Mouse (Mus musculus): ENCODE measurements at regions not wholly inside any gene's neighbourhood (a gene's known extent, or its start where the extent isn't known, plus 50 kb on each side); places are given as distances from the start of the nearest gene placed in this dataset.

DNA sequence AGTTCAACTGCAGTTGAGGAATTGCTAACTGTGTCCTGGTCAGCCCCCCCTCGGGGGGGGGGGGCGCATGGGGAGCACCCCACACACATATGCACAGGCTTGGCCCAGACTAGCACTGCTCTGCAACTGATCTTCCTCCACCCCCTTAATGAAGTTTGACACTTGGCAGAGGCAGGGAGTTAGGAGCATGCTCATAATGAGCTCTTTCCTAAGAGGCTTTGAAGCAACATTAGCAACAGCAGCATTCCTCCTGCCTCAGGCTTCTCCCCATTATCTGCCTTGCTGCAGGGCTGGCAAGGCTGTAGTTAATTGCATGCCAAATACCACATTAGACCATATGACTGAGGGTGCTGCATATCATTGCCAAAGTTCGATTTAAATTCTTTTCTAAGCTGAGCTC is 235.4 kb upstream of the F930015N05Rik start:
- TF ChIP-seq CTCF (conservative IDR thresholded peaks at IDR 0.05; ENCODE audit: low read length) (no peak), NANOG (IDR thresholded peaks at IDR 0.05; ENCODE audit: borderline replicate concordance, low read length) (no peak), POU5F1 (IDR thresholded peaks at IDR 0.05; ENCODE audit: borderline replicate concordance, low read length) (no peak)

DNA sequence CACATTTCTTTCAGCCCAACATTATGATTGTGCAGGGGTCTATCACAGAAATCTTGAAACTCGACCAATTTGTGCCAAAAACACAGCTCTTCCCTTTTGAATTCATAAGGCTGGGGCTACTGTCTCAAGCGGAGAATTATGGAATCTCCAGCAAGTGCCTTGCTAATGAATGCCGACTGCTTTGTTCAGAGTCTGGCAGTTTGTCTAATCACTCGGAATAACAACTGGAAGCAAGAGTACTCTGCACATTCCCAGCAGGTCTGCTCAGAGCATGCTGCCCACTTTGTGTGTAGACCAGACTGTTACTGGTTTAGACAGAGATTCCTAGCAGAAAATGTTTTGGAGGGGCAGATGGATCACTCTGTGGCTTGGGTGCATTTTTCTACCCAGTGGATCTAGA is 237.1 kb upstream of the F930015N05Rik start:
- Histone ChIP-seq H3K4me1 (replicated peaks; ENCODE audit: low read depth, low read length) (no peaks in the 10 kb centered on the region), H3K36me3 (ENCODE audit: insufficient read depth, low read length) (no peaks in the 10 kb centered on the region), H3K27me3 (ENCODE audit: insufficient read depth, low read length) (no peaks in the 10 kb centered on the region), H3K9me3 (ENCODE audit: low read length) (no peaks in the 10 kb centered on the region), H3K4me3 (replicated peaks; ENCODE audit: low read length) (no peak overlapping the region)
- TF ChIP-seq POU5F1 (IDR thresholded peaks at IDR 0.05; ENCODE audit: borderline replicate concordance, low read length) (no peak), NANOG (IDR thresholded peaks at IDR 0.05; ENCODE audit: borderline replicate concordance, low read length) (no peak), CTCF (conservative IDR thresholded peaks at IDR 0.05; ENCODE audit: low read length) (no peak)

More for the DNA sequence above, 235.4 kb upstream of the F930015N05Rik start:
- H3K36me3 ChIP-seq (ENCODE audit: insufficient read depth, low read length), result no peaks in the 10 kb centered on the region
- H3K4me3 ChIP-seq (replicated peaks; ENCODE audit: low read length), result no peak overlapping the region
- H3K27me3 ChIP-seq (ENCODE audit: insufficient read depth, low read length), result no peaks in the 10 kb centered on the region
- H3K4me1 ChIP-seq (replicated peaks; ENCODE audit: low read depth, low read length), result no peaks in the 10 kb centered on the region
- no peaks in the 10 kb centered on the region for H3K9me3 ChIP-seq (ENCODE audit: low read length)

DNA sequence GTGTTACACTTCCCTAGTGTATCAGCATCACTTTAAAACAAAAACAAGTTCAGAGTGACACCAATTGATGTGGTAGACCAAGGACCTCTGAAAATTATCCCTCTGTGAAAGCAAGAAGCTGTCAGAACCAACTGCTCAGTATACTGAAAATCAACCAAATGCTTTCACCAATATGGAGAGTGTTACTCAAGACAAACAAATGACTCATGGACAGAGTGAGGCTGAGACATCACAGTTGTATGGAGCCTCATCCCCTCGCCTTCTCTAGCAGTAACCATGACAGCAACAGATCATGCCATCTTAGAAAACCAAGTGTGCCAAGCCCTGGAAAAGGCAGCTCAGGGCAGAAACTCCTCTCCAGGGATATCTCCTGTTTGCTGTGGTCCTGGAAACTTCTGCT is 267.3 kb upstream of the F930015N05Rik start:
- no peaks in the 10 kb centered on the region for H3K9me3 ChIP-seq (ENCODE audit: low read length)
- H3K27me3 ChIP-seq (ENCODE audit: insufficient read depth, low read length), result no peaks in the 10 kb centered on the region
- no peak for TF ChIP-seq NANOG (IDR thresholded peaks at IDR 0.05; ENCODE audit: borderline replicate concordance, low read length)
- H3K36me3 ChIP-seq (ENCODE audit: insufficient read depth, low read length), result no peaks in the 10 kb centered on the region
- no peak overlapping the region for H3K4me3 ChIP-seq (replicated peaks; ENCODE audit: low read length)
- H3K4me1 ChIP-seq (replicated peaks; ENCODE audit: low read depth, low read length), result no peaks in the 10 kb centered on the region

DNA sequence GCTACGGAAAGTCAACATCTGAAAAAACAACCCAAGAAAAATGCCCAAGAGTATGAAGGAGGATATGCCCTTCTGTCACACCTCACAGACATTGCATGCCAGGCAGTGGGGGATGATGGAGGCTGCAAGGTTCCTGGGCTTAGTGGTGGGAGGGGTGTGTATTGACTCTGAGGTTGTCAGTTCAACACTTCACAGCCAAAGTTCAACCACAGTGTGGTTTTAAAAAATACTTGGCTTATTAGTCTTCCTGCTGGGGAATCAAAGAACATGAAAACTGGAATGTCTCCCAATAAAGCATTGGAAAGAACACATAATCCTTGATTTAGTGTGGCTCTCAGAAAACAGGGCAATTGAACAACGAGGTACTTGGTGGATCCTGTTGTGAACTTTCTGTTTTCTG is 267.0 kb upstream of the Elac2 start:
- no peak overlapping the region for H3K4me3 ChIP-seq (replicated peaks; ENCODE audit: low read length)
- no peaks in the 10 kb centered on the region for H3K9me3 ChIP-seq (ENCODE audit: low read length)
- peaks cover 4% of the 10 kb centered on the region; the same call in 1 of the 2 replicates for H3K27me3 ChIP-seq (ENCODE audit: insufficient read depth, low read length)
- no peak for TF ChIP-seq CTCF (conservative IDR thresholded peaks at IDR 0.05; ENCODE audit: low read length)
- no peak for TF ChIP-seq NANOG (IDR thresholded peaks at IDR 0.05; ENCODE audit: borderline replicate concordance, low read length)
- TF ChIP-seq POU5F1 (IDR thresholded peaks at IDR 0.05; ENCODE audit: borderline replicate concordance, low read length), result no peak
- no peaks in the 10 kb centered on the region for H3K4me1 ChIP-seq (replicated peaks; ENCODE audit: low read depth, low read length)
- H3K36me3 ChIP-seq (ENCODE audit: insufficient read depth, low read length), result no peaks in the 10 kb centered on the region

DNA sequence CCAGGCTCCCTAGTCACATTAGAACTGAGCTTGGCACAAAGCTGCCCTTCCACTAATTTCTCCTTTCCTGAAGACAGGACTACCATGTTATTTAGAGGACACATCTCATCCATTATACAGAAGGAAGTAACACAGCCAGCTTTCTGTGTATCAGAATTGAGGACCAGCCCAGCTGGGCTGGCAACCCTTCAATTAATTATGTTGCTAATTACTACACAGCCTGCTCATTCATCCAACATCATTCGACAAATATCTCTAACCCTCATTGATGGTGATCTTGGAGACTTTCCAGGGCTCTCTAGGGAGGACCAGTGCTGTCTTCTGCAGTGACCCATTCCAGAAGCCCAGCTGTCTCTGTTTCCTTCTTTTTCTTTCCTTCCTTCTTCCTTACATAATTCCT is 263.7 kb upstream of the Elac2 start:
- Histone ChIP-seq H3K4me3 (replicated peaks; ENCODE audit: low read length) (no peak overlapping the region), H3K36me3 (ENCODE audit: insufficient read depth, low read length) (no peaks in the 10 kb centered on the region), H3K27me3 (ENCODE audit: insufficient read depth, low read length) (peaks cover 8% of the 10 kb centered on the region; the same call in 1 of the 2 replicates), H3K9me3 (ENCODE audit: low read length) (no peaks in the 10 kb centered on the region), H3K4me1 (replicated peaks; ENCODE audit: low read depth, low read length) (no peaks in the 10 kb centered on the region)
- no peak for TF ChIP-seq NANOG (IDR thresholded peaks at IDR 0.05; ENCODE audit: borderline replicate concordance, low read length)
- TF ChIP-seq CTCF (conservative IDR thresholded peaks at IDR 0.05; ENCODE audit: low read length), result no peak
- no peak for TF ChIP-seq POU5F1 (IDR thresholded peaks at IDR 0.05; ENCODE audit: borderline replicate concordance, low read length)

DNA sequence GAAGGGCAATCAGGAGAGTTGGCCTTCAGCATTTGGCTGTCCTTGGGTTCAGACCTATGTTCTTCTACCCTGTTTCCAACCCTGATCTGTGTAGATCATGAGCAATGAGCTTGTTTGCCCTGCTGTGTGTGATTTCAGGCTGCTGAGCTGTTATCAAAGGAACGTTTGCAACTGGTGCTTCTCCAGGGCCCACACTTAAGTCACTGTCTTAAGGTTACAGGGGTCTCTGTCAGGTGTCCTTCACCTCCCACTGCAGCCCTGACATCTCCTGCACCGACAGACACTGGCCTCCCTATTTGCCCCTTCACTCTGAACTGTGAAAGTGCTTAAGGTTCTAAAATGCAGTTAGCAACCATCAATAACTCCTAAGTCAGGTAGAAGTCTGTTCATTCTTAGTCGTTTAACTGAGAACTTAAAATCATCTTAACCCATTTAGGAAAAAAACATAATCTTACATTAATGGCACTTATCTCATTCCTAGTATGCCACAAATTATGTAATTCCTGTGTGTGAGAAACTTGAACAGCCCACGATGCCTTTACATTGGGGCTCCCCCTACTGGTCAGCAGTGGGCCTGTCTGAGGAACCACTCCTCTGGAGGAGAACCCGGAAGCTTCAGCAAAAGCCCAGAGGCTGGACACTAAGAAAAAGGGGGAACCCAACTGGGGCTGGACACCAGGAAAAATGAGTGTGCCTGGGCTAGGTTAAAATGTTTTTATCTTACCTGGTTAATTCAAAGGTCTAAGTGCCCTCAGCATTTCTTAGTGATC is 260.3 kb upstream of the Elac2 start:
- no peaks in the 10 kb centered on the region for H3K4me1 ChIP-seq (replicated peaks; ENCODE audit: low read depth, low read length)
- TF ChIP-seq NANOG (IDR thresholded peaks at IDR 0.05; ENCODE audit: borderline replicate concordance, low read length) (no peak), POU5F1 (IDR thresholded peaks at IDR 0.05; ENCODE audit: borderline replicate concordance, low read length) (no peak), CTCF (conservative IDR thresholded peaks at IDR 0.05; ENCODE audit: low read length) (peak; percentile 88)

DNA sequence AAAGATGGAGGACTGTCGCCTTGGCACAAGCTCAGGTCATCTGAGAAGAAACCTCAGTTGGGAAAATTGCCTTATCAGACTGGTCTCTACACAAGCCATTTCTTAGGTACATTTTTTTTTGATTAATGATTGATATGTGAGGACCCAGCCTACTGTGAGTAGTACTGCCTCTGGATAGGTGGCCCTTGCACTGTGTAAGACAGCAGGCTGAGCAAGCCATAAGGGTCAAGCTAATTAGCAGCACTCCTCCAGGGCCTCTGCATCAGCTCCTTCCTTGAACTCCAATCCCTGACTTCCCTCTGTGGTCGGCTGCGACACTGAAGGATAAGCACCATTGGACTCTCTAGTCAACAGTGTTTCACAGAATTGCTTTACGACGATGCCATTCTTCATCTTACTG is 252.6 kb upstream of the Elac2 start:
- Histone ChIP-seq H3K9me3 (ENCODE audit: low read length) (no peaks in the 10 kb centered on the region), H3K36me3 (ENCODE audit: insufficient read depth, low read length) (no peaks in the 10 kb centered on the region), H3K27me3 (ENCODE audit: insufficient read depth, low read length) (no peaks in the 10 kb centered on the region), H3K4me3 (replicated peaks; ENCODE audit: low read length) (no peak overlapping the region), H3K4me1 (replicated peaks; ENCODE audit: low read depth, low read length) (no peaks in the 10 kb centered on the region)
- TF ChIP-seq NANOG (IDR thresholded peaks at IDR 0.05; ENCODE audit: borderline replicate concordance, low read length) (no peak), CTCF (conservative IDR thresholded peaks at IDR 0.05; ENCODE audit: low read length) (no peak)

More for the DNA sequence above, 260.3 kb upstream of the Elac2 start:
- no peak overlapping the region for H3K4me3 ChIP-seq (replicated peaks; ENCODE audit: low read length)
- no peaks in the 10 kb centered on the region for H3K9me3 ChIP-seq (ENCODE audit: low read length)
- H3K27me3 ChIP-seq (ENCODE audit: insufficient read depth, low read length), result 0 out of 2 replicates have a peak, but pooled peaks cover 4% of the 10 kb centered on the region
- no peaks in the 10 kb centered on the region for H3K36me3 ChIP-seq (ENCODE audit: insufficient read depth, low read length)

DNA sequence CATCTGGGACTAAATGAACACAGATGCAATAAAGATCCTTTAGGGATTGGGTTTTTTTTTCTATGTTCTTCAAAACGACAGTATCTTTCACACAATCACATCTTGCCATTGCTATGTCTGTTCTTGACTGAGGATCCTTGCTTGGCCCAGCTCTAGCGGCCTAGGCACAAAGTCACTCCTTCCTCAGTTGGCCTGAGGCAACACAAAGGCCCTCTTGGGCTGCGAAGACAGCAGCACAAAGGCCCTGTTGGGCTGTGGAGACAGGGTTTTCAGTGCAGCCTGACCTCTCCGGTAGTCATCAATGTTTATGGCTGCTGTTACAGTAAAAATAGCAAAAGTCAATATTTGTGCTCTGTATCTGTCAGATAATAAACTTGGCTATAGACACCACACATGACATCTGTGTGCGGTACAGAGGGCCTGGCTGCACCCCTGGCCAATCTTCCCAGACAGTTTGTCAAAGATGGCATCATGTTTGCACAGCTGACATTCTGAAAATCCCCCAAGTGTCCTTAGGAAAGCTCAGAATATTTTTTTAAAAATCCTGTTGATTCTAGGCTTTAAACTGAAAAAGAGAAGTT is 250.9 kb upstream of the Elac2 start:
- no peaks in the 10 kb centered on the region for H3K4me1 ChIP-seq (replicated peaks; ENCODE audit: low read depth, low read length)
- H3K4me3 ChIP-seq (replicated peaks; ENCODE audit: low read length), result no peak overlapping the region
- no peaks in the 10 kb centered on the region for H3K27me3 ChIP-seq (ENCODE audit: insufficient read depth, low read length)
- H3K36me3 ChIP-seq (ENCODE audit: insufficient read depth, low read length), result no peaks in the 10 kb centered on the region
- peaks cover 3% of the 10 kb centered on the region; the same call in 1 of the 2 replicates for H3K9me3 ChIP-seq (ENCODE audit: low read length)
- TF ChIP-seq NANOG (IDR thresholded peaks at IDR 0.05; ENCODE audit: borderline replicate concordance, low read length), result no peak
- no peak for TF ChIP-seq CTCF (conservative IDR thresholded peaks at IDR 0.05; ENCODE audit: low read length)
- no peak for TF ChIP-seq POU5F1 (IDR thresholded peaks at IDR 0.05; ENCODE audit: borderline replicate concordance, low read length)

Measured in E14TG2a.4 (cell line).